Mouse (Mus musculus): ENCODE data around the gene Mylpf.

Mylpf gene

GRCm38 (mm10) chr7:127208553-127209438, at the start of gene Mylpf:
Gene Mylpf (plus strand): TSS chr7:127208890.
- in situ Hi-C loops (cut with MboI; ENCODE audit: low pct_unique_long_range_greater_than_20kb in 1 of 2, low sequenced_read_pairs in 2 of 2, unreplicated experiment in 1 of 2) = no loop called here

DNA sequence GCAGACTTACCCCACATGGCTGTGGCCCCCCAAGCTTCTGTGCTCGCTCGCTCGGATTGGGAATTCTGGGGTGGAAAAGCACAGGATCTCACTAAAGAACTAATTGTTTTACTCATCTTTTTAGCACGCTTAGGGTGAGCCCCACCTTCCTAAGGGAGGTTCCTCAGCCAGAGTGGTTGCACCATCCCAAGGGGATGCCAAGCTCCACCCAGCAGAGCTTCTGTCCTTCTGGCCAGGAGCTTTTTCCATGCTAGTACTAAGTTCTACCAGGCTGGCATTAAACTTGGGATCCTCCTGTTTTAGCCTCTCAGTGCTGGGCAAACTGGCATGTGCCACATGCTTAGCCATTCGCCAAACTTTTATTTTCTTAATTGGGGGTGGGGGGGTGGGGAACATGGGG, 46.1 kb upstream of the Mylpf start:
- in situ Hi-C loops (cut with MboI; ENCODE audit: low pct_unique_long_range_greater_than_20kb in 1 of 2, low sequenced_read_pairs in 2 of 2, unreplicated experiment in 1 of 2) = no loop called here

DNA sequence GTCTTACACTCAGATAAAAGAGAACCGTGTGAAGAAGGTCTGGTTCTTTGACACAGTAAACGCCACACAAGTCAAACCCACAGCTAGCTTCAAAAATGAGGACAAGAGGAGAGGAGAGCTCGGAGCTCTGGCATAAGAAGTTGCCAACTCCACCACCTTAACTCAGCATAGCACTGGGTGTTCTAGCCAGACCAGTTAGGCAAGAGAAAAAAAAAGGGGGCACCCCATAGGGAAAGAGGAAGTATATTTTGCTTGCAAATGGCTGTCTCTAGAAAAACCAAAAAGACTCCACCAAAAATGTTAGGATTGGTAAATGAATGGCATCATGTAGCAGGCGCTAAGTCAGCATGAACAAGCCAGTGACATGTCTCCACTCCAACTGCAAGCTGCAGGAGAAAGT, 44.7 kb upstream of the Mylpf start:
- in situ Hi-C loops (cut with MboI; ENCODE audit: low pct_unique_long_range_greater_than_20kb in 1 of 2, low sequenced_read_pairs in 2 of 2, unreplicated experiment in 1 of 2) = no loop called here

DNA sequence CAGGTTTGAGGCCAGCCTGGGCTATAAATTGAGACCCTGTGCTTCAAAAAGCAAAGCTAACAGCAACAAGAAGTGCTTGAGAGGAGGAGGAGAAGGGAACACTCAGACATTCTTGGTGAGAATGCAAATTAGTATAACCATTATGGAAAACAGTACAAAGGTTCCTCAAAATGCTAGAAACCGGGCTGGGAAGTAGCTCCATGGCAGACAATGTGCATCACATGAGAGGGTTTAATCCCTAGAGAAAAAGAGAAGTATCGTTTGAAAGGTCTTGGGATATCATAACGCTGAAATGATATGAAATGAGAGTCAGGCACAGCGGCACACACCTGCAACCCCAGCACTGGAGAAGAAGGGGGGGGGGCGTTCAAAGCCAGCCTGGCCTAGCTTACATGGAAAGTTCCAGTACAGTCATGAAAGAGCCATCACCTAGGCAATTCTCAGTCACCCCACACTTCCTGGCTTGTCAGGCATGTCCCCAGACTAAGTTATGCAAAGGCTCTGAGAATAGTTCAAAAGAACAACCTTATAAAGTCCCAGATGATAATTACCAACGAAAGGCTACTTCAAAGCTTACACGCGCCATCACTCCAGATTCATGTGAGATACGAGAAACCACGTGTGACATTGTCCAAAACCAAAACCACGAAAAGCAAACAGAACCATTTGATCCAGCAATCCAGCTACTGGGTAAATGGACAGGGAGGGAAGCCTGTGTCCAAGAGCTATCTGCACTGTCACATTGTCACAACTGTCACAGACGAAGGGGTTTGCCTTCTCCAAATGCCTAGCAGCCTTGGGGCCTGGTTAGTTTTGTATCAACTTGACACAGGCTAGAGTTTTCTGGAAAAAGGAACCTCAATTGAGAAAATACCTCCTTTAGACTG, 42.8 kb upstream of the Mylpf start:
- in situ Hi-C loops (cut with MboI; ENCODE audit: low pct_unique_long_range_greater_than_20kb in 1 of 2, low sequenced_read_pairs in 2 of 2, unreplicated experiment in 1 of 2) = no loop called here

- in situ Hi-C loops (cut with MboI; ENCODE audit: low pct_unique_long_range_greater_than_20kb in 1 of 2, low sequenced_read_pairs in 2 of 2, unreplicated experiment in 1 of 2) = no loop called here
Measured at GRCm38 (mm10) chr7:127166501-127166900, 42.2 kb upstream of the Mylpf start.

DNA sequence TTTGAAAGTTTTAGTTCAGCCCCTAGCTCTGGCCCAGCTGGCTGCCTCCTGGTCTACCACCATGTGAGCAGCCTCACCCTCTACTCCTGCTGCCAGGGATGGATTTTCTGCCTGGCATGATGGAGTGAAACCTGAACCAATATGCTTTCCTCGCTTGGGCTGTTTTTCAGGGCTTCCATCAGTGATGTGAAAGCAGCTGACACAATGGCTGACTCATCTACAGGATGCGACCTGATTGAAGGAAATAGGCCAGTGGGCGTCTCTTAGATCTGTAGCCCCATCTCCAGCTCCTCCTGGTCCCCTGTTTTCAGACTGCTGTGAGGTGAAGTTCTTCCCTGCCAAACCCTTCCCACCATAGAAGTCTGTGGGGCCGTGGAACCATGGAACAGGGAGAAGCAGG, 31.8 kb upstream of the Mylpf start:
- in situ Hi-C loops (cut with MboI; ENCODE audit: low pct_unique_long_range_greater_than_20kb in 1 of 2, low sequenced_read_pairs in 2 of 2, unreplicated experiment in 1 of 2) = no loop called here

DNA sequence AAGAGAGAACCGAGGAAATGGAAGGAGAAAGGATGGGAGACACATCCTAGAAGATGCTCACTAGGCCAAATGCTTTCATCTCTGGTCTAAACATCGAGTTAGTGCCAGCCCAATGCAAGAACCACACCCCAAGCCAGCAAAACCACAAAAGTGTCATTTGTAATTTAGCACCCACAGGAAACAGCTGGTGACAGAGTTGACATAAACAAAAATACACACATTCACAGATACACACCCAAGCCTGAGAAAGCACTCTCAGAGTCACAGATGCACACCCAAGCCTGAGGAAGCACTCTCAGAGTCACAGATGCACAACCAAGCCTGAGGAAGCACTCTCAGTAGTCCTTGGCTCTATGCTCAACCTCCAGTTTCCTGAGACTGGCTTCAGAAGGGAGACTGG, 27.9 kb upstream of the Mylpf start:
- in situ Hi-C loops (cut with MboI; ENCODE audit: low pct_unique_long_range_greater_than_20kb in 1 of 2, low sequenced_read_pairs in 2 of 2, unreplicated experiment in 1 of 2) = loop anchor here in 1 of 2 experiments (10.0 kb wide), 1 partner anchor 56 kb away; the partner anchor contains the start of gene Qprt

DNA sequence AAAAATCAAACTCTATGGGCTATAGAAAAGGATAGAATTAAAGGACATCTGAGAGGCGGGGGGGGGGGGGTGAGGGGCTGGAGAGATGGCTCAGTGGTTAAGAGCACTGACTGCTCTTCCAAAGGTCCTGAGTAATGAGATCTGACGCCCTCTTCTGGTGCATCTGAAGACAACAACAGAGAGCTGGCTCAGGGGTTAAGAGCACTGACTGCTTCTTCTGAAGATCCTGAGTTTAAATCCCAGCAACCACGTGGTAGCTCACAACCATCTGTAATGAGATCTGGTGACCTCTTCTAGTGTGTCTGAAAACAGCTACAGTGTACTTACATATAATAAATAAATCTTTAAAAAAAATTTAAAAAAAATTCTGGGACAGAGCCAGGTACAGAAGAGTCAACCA, 27.0 kb upstream of the Mylpf start:
- in situ Hi-C loops (cut with MboI; ENCODE audit: low pct_unique_long_range_greater_than_20kb in 1 of 2, low sequenced_read_pairs in 2 of 2, unreplicated experiment in 1 of 2) = loop anchor here in 1 of 2 experiments (10.0 kb wide), 1 partner anchor 57 kb away; the partner anchor contains the start of gene Qprt

DNA sequence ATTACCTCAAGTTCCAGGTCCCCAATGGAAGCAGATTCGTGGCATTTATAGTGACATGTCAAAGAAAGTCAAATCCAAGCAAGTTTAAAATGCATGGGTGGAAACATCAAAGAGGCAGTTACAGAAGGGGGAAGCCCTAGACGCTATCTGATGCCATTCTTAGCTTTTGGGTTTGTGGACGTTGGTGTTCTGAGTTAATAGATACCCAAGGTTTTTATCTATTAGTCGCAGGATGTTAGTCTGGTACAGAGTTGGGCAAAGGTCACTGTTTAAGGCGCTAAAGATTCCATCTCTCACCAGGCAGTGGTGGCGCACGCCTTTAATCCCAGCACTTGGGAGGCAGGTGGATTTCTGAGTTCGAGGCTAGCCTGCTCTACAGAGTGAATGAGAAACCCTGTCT, 25.3 kb upstream of the Mylpf start:
- in situ Hi-C loops (cut with MboI; ENCODE audit: low pct_unique_long_range_greater_than_20kb in 1 of 2, low sequenced_read_pairs in 2 of 2, unreplicated experiment in 1 of 2) = loop anchor here in 1 of 2 experiments (10.0 kb wide), 1 partner anchor 59 kb away; the partner anchor contains the start of gene Qprt

DNA sequence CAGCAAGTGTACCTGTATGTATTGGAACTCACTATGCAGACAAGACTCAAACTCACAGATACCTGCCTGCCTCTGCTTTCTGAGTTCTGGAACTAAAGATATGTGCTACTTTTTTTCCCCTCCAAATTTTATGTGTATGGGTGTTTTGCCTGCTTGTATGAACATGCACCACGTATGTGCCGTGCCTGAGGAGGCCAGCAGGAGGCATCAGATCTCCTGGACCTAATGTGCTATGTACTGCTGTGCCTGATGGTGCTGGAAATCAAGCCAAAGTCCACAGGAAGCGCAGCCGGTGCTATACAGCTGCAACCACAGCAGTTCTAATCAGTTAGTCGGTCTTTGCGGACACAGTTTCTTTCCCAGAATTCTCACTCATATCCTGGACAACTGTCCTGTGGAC, 24.9 kb upstream of the Mylpf start:
- in situ Hi-C loops (cut with MboI; ENCODE audit: low pct_unique_long_range_greater_than_20kb in 1 of 2, low sequenced_read_pairs in 2 of 2, unreplicated experiment in 1 of 2) = loop anchor here in 1 of 2 experiments (10.0 kb wide), 1 partner anchor 59 kb away; the partner anchor contains the start of gene Qprt

GRCm38 (mm10) chr7:127184720-127185119, 24.0 kb upstream of the Mylpf start:
- in situ Hi-C loops (cut with MboI; ENCODE audit: low pct_unique_long_range_greater_than_20kb in 1 of 2, low sequenced_read_pairs in 2 of 2, unreplicated experiment in 1 of 2) = loop anchor here in 1 of 2 experiments (10.0 kb wide), 1 partner anchor 60 kb away; the partner anchor contains the start of gene Qprt

DNA sequence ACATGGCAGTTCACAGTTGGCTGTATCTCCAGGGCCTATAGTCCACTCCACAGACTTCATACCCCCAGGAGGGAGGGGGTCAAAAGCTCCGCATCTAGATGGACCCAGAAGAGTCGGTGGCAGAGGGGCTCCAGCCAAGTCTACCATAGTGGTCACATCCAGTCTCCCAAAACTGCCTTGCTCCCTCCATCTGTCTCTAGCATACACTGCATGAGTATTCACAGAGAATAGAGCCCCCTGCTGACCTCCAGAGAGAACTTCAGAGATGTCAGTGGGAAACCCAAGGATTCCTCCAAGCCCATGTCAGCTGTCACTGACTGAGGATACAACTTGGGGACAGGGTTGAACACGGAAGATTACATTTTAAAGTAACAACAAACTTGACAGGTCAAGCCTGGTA, 23.1 kb upstream of the Mylpf start:
- in situ Hi-C loops (cut with MboI; ENCODE audit: low pct_unique_long_range_greater_than_20kb in 1 of 2, low sequenced_read_pairs in 2 of 2, unreplicated experiment in 1 of 2) = loop anchor here in 1 of 2 experiments (10.0 kb wide), 1 partner anchor 61 kb away; the partner anchor contains the start of gene Qprt

DNA sequence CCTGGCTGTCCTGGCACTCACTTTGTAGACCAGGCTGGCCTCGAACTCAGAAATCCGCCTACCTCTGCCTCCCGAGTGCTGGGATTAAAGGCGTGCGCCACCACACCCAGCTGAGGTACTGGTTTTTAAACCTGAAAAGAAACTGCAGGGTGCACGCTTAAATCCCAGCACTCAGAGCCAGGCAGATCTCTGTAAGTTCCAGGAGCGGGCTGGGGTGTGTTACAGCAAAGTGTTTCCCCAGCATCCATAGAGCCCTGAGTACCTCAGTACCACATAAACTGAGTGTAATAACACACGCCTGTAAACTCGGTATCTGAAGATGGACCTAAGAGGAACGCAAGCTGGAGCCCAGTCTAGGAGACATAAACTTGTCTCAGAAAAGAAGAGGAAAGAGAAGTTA, 21.3 kb upstream of the Mylpf start:
- in situ Hi-C loops (cut with MboI; ENCODE audit: low pct_unique_long_range_greater_than_20kb in 1 of 2, low sequenced_read_pairs in 2 of 2, unreplicated experiment in 1 of 2) = loop anchor here in 1 of 2 experiments (10.0 kb wide), 1 partner anchor 63 kb away; the partner anchor contains the start of gene Qprt

- in situ Hi-C loops (cut with MboI; ENCODE audit: low pct_unique_long_range_greater_than_20kb in 1 of 2, low sequenced_read_pairs in 2 of 2, unreplicated experiment in 1 of 2) = loop anchor here in 1 of 2 experiments (10.0 kb wide), 1 partner anchor 64 kb away; the partner anchor contains the start of gene Qprt
Measured at GRCm38 (mm10) chr7:127188305-127189276, 20.1 kb upstream of the Mylpf start.

GRCm38 (mm10) chr7:127190672-127191071, 18.0 kb upstream of the Mylpf start:
- in situ Hi-C loops (cut with MboI; ENCODE audit: low pct_unique_long_range_greater_than_20kb in 1 of 2, low sequenced_read_pairs in 2 of 2, unreplicated experiment in 1 of 2) = no loop called here

GRCm38 (mm10) chr7:127192989-127193388, 15.7 kb upstream of the Mylpf start:
- in situ Hi-C loops (cut with MboI; ENCODE audit: low pct_unique_long_range_greater_than_20kb in 1 of 2, low sequenced_read_pairs in 2 of 2, unreplicated experiment in 1 of 2) = no loop called here

DNA sequence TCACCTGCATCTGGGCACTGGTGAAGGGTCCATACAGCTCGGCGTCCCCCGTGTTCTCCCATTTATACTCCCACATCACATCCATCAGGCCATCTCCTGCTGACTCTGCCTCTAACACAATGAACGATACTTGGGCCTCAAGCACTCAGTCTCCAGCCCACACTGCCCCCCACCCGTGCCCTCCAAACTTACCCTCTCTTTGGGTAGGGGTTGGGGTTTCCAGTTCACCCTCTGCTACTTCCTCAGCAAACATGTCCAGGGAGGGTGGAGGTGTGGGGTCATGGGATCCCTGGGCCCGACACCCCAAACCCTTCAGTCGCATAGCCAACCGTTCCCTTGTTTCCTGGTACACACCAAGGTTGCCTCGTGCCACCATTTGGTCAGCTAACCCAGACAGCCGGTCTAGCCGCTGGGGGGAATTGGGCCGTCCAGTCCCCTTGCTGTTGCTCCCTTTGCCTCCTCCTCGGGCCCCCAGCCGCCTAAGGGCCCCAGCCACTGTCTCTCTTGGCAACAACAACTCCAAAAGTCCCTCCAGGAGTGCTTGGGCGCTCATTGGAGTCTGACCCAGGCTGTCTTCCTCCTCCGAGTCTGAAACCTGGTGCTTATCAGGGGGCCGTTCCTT, 14.6 kb upstream of the Mylpf start:
- in situ Hi-C loops (cut with MboI; ENCODE audit: low pct_unique_long_range_greater_than_20kb in 1 of 2, low sequenced_read_pairs in 2 of 2, unreplicated experiment in 1 of 2) = no loop called here
